Mouse (Mus musculus) ES-E14 (cell line): Measurements from ENCODE around the gene Gm14569. TPM values are rescaled to one million over a fixed set of nuclear protein-coding genes. Genes with fewer than 3 reads are reported as not detected.

ENCODE experiments used
- DNase-seq: peaks from one replicate; pipeline ENCODE4 v3.0.0-alpha.2; 2013; ENCODE audit warnings: low read depth, low spot score
- H3K27ac ChIP-seq: 2 replicates; pipeline ENCODE4 v1.5.1; 2012; ENCODE audit warnings: low read depth, mild to moderate bottlenecking, low read length, moderate library complexity, mixed read lengths; ENCODE audit not compliant: poor library complexity, insufficient read depth, severe bottlenecking
- H3K36me3 ChIP-seq: 2 replicates; pipeline ENCODE4 v1.6.1; 2012; ENCODE audit warnings: mild to moderate bottlenecking, low read length, moderate library complexity, mixed read lengths; ENCODE audit not compliant: control insufficient read depth, poor library complexity, insufficient read depth, severe bottlenecking
- H3K4me1 ChIP-seq, 2 experiments: fragments of 150-350 bp in 1 of 2; sonication (generic) in 1 of 2; 2 replicates each; pipeline ENCODE4 v1.6.1; 2012; ENCODE audit warnings: low read length in 2 of 2, mild to moderate bottlenecking in 1 of 2, mixed read lengths in 1 of 2; ENCODE audit not compliant: control insufficient read depth in 2 of 2, insufficient read depth in 2 of 2, poor library complexity in 1 of 2
- H3K4me3 ChIP-seq, 2 experiments: fragments of 150-350 bp in 1 of 2; sonication (generic) in 1 of 2; 2 replicates each; pipeline ENCODE4 v1.5.1; 2012; ENCODE audit warnings: low read length in 2 of 2, low read depth in 1 of 2, mild to moderate bottlenecking in 1 of 2, mixed read lengths in 1 of 2; ENCODE audit not compliant: insufficient read depth in 1 of 2, poor library complexity in 1 of 2, severe bottlenecking in 1 of 2
- H3K9ac ChIP-seq: 2 replicates; pipeline ENCODE4 v1.6.1; 2012; ENCODE audit warnings: low read depth, mild to moderate bottlenecking, low read length, mixed read lengths; ENCODE audit not compliant: poor library complexity, insufficient read depth, severe bottlenecking
- H3K9me3 ChIP-seq: fragments of 150-350 bp; sonication (generic); 2 replicates; pipeline ENCODE4 v1.6.1; 2012; ENCODE audit warnings: low read depth, mild to moderate bottlenecking, low read length; ENCODE audit not compliant: control insufficient read depth, insufficient read depth
- CHD2 ChIP-seq: IDR thresholded peaks from 2 replicates; pipeline ENCODE4 v1.6.1; 2014; ENCODE audit warnings: mild to moderate bottlenecking, low read depth, low read length, inconsistent platforms
- HCFC1 ChIP-seq: IDR thresholded peaks from 2 replicates; pipeline ENCODE4 v1.6.1; 2012; ENCODE audit warnings: low read length, inconsistent platforms, borderline replicate concordance; ENCODE audit not compliant: insufficient read depth
- MAFK ChIP-seq: IDR thresholded peaks from 2 replicates; pipeline ENCODE4 v1.6.1; 2014; ENCODE audit warnings: mild to moderate bottlenecking, low read depth, low read length, inconsistent platforms; ENCODE audit not compliant: insufficient read depth
- ZC3H11A ChIP-seq: IDR thresholded peaks from 2 replicates; pipeline ENCODE4 v1.6.1; 2012; ENCODE audit warnings: low read depth, mild to moderate bottlenecking, inconsistent platforms, low read length, borderline replicate concordance
- ZNF384 ChIP-seq: IDR thresholded peaks from 2 replicates; pipeline ENCODE4 v1.6.1; 2012; ENCODE audit warnings: low read depth, low read length, inconsistent platforms
- in situ Hi-C, 2 experiments: fragments of 600-800 bp; cut with MboI; formaldehyde crosslinking; loops; one replicate each; pipeline ENCODE4 v1.15.1; 2025; ENCODE audit warnings: low sequenced_read_pairs in 2 of 2, inconsistent platforms in 1 of 2; ENCODE audit not compliant: unreplicated experiment in 2 of 2
- total RNA-seq: library from RNA; depleted of rRNA; stranded (reverse); fragments of 300-350 nt; gene quantifications from 2 replicates; pipeline ENCODE4 v1.2.3, GENCODE M21; 2012; rRNA removed

Gm14569 gene
- total RNA-seq = 0.53 and 2.5 TPM in 2 replicates

- no peak for TF ChIP-seq MAFK
- TF ChIP-seq HCFC1 = no peak
- TF ChIP-seq ZC3H11A = no peak
- no peak for TF ChIP-seq ZNF384
- TF ChIP-seq CHD2 = no peak
- Histone ChIP-seq H3K9ac (no peak within 1 kb of the TSS), H3K27ac (no peak within 1 kb of the TSS), H3K4me1 (no peaks in the 10 kb centered on the region), H3K9me3 (no peaks in the 10 kb centered on the region), H3K36me3 (no peaks in the 10 kb centered on the region), H3K4me3 (no peak within 1 kb of the TSS)
- no peak for DNase-seq
- in situ Hi-C loops = no loop called here
Measured at GRCm38 (mm10) chrX:36491730-36492129, at the start of gene Gm14569. TSS of gene Gm14569 (minus strand) at chrX:36491830.

GRCm38 (mm10) chrX:36534514-36534913 is 42.9 kb upstream of the Gm14569 start:
- Histone ChIP-seq H3K4me3 (no peak overlapping the region), H3K9me3 (no peaks in the 10 kb centered on the region), H3K4me1 (no peaks in the 10 kb centered on the region), H3K27ac (no peak overlapping the region), H3K36me3 (no peaks in the 10 kb centered on the region), H3K9ac (no peak overlapping the region)
- in situ Hi-C loops = loop anchor here in 1 of 2 experiments (25.0 kb wide), 1 partner anchor 478 kb away; no protein-coding TSS in a partner anchor
- peak; percentile 29 for DNase-seq
- TF ChIP-seq HCFC1 (no peak), ZC3H11A (peak; percentile 49; the same call in 1 of the 2 replicates), CHD2 (no peak), MAFK (no peak)

- no peaks in the 10 kb centered on the region for H3K9me3 ChIP-seq
- TF ChIP-seq MAFK (no peak), HCFC1 (no peak), ZC3H11A (no peak)
- in situ Hi-C loops = loop anchor here in 1 of 2 experiments (25.0 kb wide), 1 partner anchor 479 kb away; no protein-coding TSS in a partner anchor
- no peaks in the 10 kb centered on the region for H3K4me1 ChIP-seq
- no peak overlapping the region for H3K4me3 ChIP-seq
- H3K9ac ChIP-seq = no peak overlapping the region
- no peaks in the 10 kb centered on the region for H3K36me3 ChIP-seq
- DNase-seq = no peak
- H3K27ac ChIP-seq = no peak overlapping the region
Measured at GRCm38 (mm10) chrX:36533744-36534143, 42.1 kb upstream of the Gm14569 start.

GRCm38 (mm10) chrX:36530251-36530650 is 38.6 kb upstream of the Gm14569 start:
- in situ Hi-C loops = loop anchor here in 1 of 2 experiments (25.0 kb wide), 1 partner anchor 482 kb away; no protein-coding TSS in a partner anchor
- TF ChIP-seq MAFK = no peak
- no peak for TF ChIP-seq CHD2
- no peak for TF ChIP-seq ZC3H11A
- TF ChIP-seq HCFC1 = no peak
- no peak for TF ChIP-seq ZNF384
- Histone ChIP-seq H3K9ac (no peak overlapping the region), H3K9me3 (no peaks in the 10 kb centered on the region), H3K36me3 (no peaks in the 10 kb centered on the region), H3K4me3 (no peak overlapping the region), H3K27ac (no peak overlapping the region), H3K4me1 (no peaks in the 10 kb centered on the region)
- DNase-seq = no peak

GRCm38 (mm10) chrX:36523729-36524128 is 32.1 kb upstream of the Gm14569 start:
- DNase-seq = no peak
- H3K36me3 ChIP-seq = no peaks in the 10 kb centered on the region
- H3K4me3 ChIP-seq = no peak overlapping the region
- no peak for TF ChIP-seq MAFK
- no peak for TF ChIP-seq ZNF384
- TF ChIP-seq CHD2 = no peak
- TF ChIP-seq ZC3H11A = no peak
- TF ChIP-seq HCFC1 = no peak
- no peak overlapping the region for H3K9ac ChIP-seq
- H3K27ac ChIP-seq = no peak overlapping the region
- H3K9me3 ChIP-seq = no peaks in the 10 kb centered on the region
- in situ Hi-C loops = no loop called here
- no peaks in the 10 kb centered on the region for H3K4me1 ChIP-seq
